Mouse (Mus musculus): ENCODE data around the gene Gm20671. TPM values are rescaled to one million over a fixed set of nuclear protein-coding genes. Genes with fewer than 3 reads are reported as not detected.
"Not testable (repeated sequence)": the region's sequence is repeated elsewhere in the genome, so short reads cannot be mapped to it uniquely, and the experiment has no call there.

The Gm20671 gene
- total RNA-seq, 2 experiments from 2014 or later, result 0.30 TPM; not detected in 1

DNA sequence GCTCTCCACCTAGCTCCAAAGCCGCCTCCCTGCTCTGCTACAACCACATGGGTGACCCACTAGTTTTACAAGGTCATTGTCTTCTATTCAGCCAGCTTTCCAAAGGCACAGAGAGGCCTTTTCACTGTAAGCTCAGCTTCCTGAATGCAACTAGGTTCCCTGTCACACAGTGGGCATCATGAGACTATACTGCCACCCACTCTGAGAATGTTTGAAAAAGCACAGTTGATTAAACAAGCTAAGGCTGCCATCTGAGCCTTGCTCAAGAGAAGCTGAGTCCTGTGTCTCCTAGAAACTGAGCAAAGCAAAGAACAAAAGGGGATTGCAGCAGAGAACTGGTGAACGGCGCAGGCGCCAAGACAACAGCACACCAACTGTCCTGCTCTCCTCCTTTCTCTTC, 85.5 kb downstream of the Gm20671 start:
- not testable (repeated sequence) for ATAC-seq (replicated peaks; ENCODE audit: low FRiP score, poor library complexity, severe bottlenecking)

GRCm38 (mm10) chr5:32740850-32741249, 86.1 kb downstream of the Gm20671 start:
- ATAC-seq (replicated peaks; ENCODE audit: low FRiP score, poor library complexity, severe bottlenecking), result not testable (repeated sequence)

- no peak for ATAC-seq (replicated peaks; ENCODE audit: low FRiP score, poor library complexity, severe bottlenecking)
These were observed 86.8 kb downstream of the Gm20671 start for GRCm38 (mm10) chr5:32740138-32740537.

GRCm38 (mm10) chr5:32736770-32737169, 90.1 kb downstream of the Gm20671 start:
- ATAC-seq (replicated peaks; ENCODE audit: low FRiP score, poor library complexity, severe bottlenecking), result peak; percentile 20

DNA sequence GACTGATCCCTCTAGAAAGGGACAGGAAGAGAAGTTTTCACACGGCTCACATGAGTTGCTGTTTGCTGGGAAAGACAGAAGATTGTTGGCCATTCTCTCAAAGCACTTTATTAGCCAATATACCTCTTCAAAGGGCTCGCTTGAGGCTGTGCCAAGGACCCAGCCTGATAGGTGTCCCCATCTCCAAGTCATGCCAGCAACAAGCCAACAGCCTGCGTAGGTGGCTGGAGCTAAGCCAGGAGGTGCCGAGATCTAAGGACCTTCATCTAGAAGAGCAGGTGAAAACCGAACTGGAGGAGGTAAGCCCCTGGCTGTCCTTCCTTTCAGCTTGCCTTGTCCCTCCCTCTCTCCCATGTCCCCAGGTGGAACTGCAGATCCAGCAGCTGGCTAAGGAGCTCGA, 91.1 kb downstream of the Gm20671 start:
- no peak for ATAC-seq (replicated peaks; ENCODE audit: low FRiP score, poor library complexity, severe bottlenecking)

- peak; percentile 67 for ATAC-seq (replicated peaks; ENCODE audit: low FRiP score, poor library complexity, severe bottlenecking)
These were observed 93.0 kb downstream of the Gm20671 start for GRCm38 (mm10) chr5:32733892-32734291.

GRCm38 (mm10) chr5:32728851-32729250, 98.1 kb downstream of the Gm20671 start:
- ATAC-seq (replicated peaks; ENCODE audit: low FRiP score, poor library complexity, severe bottlenecking), result 0 out of 2 replicates have a peak, but pooled peaks have one; percentile 36

DNA sequence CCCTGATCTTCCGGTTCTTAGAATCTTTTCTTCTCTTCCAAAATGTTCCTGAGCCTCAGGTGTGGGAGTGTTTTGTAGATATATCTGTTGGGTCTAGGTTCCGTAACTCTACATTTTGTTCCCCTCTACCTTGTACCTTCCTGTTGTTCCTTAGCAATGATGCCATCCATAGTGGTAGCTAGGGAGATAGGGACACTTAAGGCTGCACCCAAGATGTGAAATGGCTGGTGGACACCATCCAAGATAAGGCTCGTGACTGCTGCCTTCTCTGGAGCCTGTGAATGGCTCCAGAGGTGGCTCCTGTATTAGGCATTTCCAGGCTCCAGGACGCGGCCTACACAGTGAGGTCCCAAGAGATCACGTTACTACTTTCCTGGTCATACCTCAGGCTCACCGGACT, 98.6 kb downstream of the Gm20671 start:
- ATAC-seq (replicated peaks; ENCODE audit: low FRiP score, poor library complexity, severe bottlenecking), result peak; percentile 58

- ATAC-seq (replicated peaks; ENCODE audit: low FRiP score, poor library complexity, severe bottlenecking), result not testable (repeated sequence)
These were observed 101.5 kb downstream of the Gm20671 start for GRCm38 (mm10) chr5:32725397-32725796.

DNA sequence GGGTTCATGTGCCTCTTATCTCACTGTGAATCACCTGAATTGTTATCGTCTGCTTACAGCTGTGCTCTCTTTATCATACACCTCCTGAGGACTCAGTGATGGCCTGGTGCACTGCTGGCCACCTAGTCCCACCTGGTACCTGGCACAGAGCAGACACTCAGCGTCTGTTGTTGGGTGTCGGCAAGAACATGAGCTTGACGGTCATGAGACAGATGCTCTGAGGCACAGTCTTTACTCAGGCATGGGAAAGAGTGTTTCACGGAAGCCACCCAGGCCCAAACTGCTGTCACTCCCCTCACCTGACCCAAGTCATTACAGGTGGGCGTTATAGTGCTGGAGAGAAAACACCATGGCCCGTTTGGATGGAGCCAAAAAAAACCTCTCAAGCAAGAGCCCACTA, 102.9 kb downstream of the Gm20671 start:
- ATAC-seq (replicated peaks; ENCODE audit: low FRiP score, poor library complexity, severe bottlenecking), result no peak

- peak; percentile 70 for ATAC-seq (replicated peaks; ENCODE audit: low FRiP score, poor library complexity, severe bottlenecking)
These were observed 104.2 kb downstream of the Gm20671 start for GRCm38 (mm10) chr5:32722711-32723110.

DNA sequence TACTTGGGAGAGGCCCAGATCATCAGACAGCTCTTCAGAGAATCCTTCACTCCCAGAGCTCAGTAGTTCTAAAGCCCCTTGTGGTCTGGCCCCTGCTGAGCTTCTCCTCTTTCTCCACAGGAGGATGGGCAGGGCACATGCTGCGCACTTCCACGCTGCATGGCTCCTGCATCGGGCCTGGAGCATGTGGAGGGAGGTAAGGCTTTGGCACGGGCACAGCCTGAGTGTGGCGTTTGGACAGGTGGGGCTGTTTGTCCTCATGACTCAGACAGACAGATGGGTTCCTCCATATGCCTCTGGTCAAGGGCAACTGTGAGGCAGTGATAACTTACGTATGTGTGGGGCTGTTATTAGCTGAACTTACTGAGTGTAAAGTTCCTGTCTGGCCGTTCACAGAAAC, 104.6 kb downstream of the Gm20671 start:
- no peak for ATAC-seq (replicated peaks; ENCODE audit: low FRiP score, poor library complexity, severe bottlenecking)

GRCm38 (mm10) chr5:32721316-32721715, 105.6 kb downstream of the Gm20671 start:
- ATAC-seq (replicated peaks; ENCODE audit: low FRiP score, poor library complexity, severe bottlenecking), result no peak

DNA sequence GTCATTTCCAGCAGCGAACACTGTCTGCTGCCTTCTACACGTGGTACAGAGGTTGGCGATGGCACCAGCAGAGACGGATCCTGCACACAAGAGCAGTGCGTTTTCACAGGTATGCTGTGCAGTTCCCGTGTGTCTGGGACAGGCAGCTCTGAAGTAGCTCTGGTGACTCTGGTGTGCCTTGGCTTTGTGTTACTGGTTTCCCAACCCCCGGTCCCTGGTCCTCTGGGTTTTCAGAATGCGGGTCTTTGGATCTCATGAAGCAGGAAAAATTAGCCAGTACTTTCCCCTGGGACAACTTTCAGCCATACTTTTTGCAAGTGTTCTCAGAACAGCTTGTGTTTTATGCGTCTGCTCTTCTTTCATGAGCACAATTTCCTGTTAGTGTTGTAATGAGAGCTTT, 106.5 kb downstream of the Gm20671 start:
- no peak for ATAC-seq (replicated peaks; ENCODE audit: low FRiP score, poor library complexity, severe bottlenecking)

- no peak for ATAC-seq (replicated peaks; ENCODE audit: low FRiP score, poor library complexity, severe bottlenecking)
These were observed 108.0 kb downstream of the Gm20671 start for GRCm38 (mm10) chr5:32718916-32719315.

DNA sequence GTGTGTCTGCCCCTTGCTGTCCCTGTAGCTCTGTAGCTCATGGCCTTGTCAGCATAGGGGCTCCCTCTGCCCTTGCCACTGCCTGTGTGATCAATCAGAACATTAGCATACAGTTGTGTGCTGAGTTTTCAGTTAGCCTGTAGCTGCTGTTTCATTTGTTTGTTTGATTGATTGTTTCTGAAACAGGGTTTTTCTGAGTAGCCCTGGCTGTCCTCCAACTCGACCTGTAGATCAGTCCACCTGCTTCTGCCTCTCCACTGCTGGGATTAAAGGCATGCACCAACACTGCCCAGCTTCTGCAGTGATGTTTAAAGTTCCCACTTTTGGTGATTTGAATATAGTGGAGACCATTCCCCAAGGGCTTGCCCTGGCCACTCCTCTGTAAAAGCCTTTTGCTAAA, 109.2 kb downstream of the Gm20671 start:
- ATAC-seq (replicated peaks; ENCODE audit: low FRiP score, poor library complexity, severe bottlenecking), result no peak

- peak; percentile 99 for ATAC-seq (replicated peaks; ENCODE audit: low FRiP score, poor library complexity, severe bottlenecking)
These were observed 113.0 kb downstream of the Gm20671 start for GRCm38 (mm10) chr5:32713703-32714467.

DNA sequence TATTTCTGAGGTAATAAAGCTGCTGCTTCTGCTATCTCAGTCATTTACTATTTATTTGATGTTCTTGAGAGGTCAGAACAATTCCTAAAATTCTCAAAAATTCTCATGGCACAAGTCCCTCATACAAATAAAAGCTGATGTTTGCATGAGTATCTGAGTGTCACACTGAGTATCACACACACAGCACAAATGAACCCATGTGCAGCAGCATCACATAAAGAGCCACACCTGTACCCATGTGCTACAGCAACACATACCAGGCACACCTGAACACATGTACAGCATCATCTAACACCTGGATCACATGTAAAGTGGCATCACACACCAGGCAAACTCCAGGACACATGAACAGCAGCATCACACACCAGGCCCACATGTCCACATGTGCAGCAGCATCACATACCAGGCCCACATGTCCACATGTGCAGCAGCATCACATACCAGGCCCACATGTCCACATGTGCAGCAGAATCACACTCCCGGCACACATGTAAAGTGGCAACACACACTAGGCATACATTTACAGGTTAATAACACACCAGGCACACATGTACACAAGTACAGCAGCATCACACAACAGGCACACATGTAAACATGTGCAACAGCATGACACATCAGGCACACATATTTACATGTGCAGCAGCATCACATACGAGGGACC, 113.7 kb downstream of the Gm20671 start:
- no peak for ATAC-seq (replicated peaks; ENCODE audit: low FRiP score, poor library complexity, severe bottlenecking)

DNA sequence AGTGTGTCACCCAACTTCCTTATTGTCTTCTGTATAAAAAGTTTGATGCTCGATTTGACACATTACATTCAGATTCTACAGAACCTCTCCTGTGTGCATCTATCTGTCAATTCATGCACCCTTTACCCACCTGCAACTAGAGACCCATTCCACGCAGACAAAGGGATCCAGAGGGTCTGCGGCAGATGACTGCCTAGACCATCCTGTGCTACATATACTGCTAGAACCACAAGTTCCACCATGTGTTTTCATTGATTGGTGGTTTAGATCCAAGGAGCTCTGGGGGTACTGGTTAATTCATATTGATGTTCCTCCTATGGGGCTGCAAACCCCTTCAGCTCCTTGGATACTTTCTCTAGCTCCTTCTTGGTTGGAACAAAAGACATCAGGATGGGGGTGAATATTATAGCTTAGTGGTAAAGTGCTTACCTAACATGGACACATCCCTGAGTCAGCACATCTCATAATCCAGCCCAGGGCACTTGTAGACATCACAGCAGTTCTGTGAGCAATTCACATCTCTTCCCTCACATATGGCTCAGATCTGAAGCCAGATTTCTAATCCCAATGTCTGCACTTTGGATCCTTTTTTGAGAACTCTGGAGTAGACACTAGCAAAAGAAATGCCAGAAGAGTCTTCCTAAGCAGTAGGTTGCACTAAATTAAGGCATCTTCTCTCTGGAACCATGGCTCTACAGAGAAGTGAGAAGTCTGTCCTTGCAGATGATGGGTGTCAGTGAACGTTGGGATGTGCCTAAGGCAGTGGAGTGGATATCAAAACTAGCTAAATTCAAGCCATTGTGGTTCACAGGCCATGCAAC, 114.5 kb downstream of the Gm20671 start:
- ATAC-seq (replicated peaks; ENCODE audit: low FRiP score, poor library complexity, severe bottlenecking), result no peak

DNA sequence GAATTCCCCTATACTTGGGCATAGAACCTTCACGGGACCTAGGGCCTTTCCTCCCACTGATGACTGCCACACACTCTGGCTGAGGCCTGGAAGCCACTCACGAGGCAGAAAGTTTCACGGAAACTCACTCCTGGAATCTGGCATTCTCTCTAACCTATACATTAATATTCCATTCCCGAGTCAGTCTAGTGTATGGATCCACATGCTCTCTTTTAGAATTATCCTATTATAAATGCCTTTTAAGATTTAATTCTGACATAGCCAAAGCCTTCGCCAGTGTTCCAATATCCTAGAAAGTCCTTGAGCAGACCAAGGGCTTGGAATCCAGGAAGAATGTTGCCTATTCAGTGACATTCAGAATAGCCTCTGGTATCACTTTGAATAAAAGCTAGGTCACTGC, 115.4 kb downstream of the Gm20671 start:
- ATAC-seq (replicated peaks; ENCODE audit: low FRiP score, poor library complexity, severe bottlenecking), result no peak
